Mouse (Mus musculus) hindbrain, embryonic 14.5 days (tissue): ENCODE data around the gene Mapk8. TPM values are rescaled to one million over a fixed set of nuclear protein-coding genes. Genes with fewer than 3 reads are reported as not detected.

Experiments
- ATAC-seq: fragments of 200-750 bp; cut with Nextera tagmentation; 2 replicates; pipeline ENCODE4 v1.8.0; 2017; ENCODE audit warnings: moderate number of reproducible peaks, mild to moderate bottlenecking, moderate TSS enrichment, moderate library complexity; ENCODE audit not compliant: low FRiP score
- DNase-seq: peaks from one replicate; pipeline ENCODE4 v3.0.0-alpha.2; 2015; ENCODE audit warnings: low spot score
- H3K27ac ChIP-seq: fragments of 300-500 bp; sonication (generic); 2 replicates; pipeline ENCODE4 v1.5.1; 2014; ENCODE audit warnings: mild to moderate bottlenecking, moderate library complexity
- H3K27me3 ChIP-seq: fragments of 300-500 bp; sonication (generic); 2 replicates; pipeline ENCODE4 v1.6.1; 2014; ENCODE audit warnings: mild to moderate bottlenecking, low read length, mixed read lengths; ENCODE audit not compliant: control insufficient read depth, insufficient read depth
- H3K36me3 ChIP-seq: fragments of 300-500 bp; sonication (generic); replicated peaks from 2 replicates; pipeline ENCODE4 v1.6.1; 2014; ENCODE audit not compliant: control insufficient read depth, insufficient read depth
- H3K4me1 ChIP-seq: fragments of 300-500 bp; sonication (generic); replicated peaks from 2 replicates; pipeline ENCODE4 v1.6.1; 2014; ENCODE audit warnings: antibody characterized with exemption, low read length, mixed read lengths; ENCODE audit not compliant: control insufficient read depth, insufficient read depth
- H3K4me2 ChIP-seq: fragments of 300-500 bp; sonication (generic); replicated peaks from 2 replicates; pipeline ENCODE4 v1.6.1; 2014; ENCODE audit warnings: mild to moderate bottlenecking, moderate library complexity
- H3K4me3 ChIP-seq: fragments of 300-500 bp; sonication (generic); replicated peaks from 2 replicates; pipeline ENCODE4 v1.5.1; 2014; ENCODE audit warnings: mild to moderate bottlenecking, low read length
- H3K9ac ChIP-seq: fragments of 300-500 bp; sonication (generic); 2 replicates; pipeline ENCODE4 v1.6.1; 2014
- H3K9me3 ChIP-seq: fragments of 300-500 bp; sonication (generic); 2 replicates; pipeline ENCODE4 v1.6.1; 2016; ENCODE audit warnings: low read length; ENCODE audit not compliant: control insufficient read depth
- WGBS: fragments of 180-500 bp; shearing (Covaris S2); extraction: QIAGEN DNeasy Blood & Tissue Kit; methylation state at CpG from one replicate; pipeline ENCODE4 v1.1.7; 2014; 5-methylcytosine and 5-hydroxymethylcytosine counted together
- polyA plus RNA-seq: library from polyadenylated mRNA; unstranded; fragments of >200 nt; fragmentation: Nextera tagmentation; extraction: Ambion mirVana; gene quantifications from 2 replicates; pipeline ENCODE4 v1.2.1, GENCODE M21; 2014

Mapk8 gene
- polyA plus RNA-seq, 1 experiment from 2014 or later = 45.4 TPM

- ATAC-seq = no peak
Observed at GRCm38 (mm10) chr14:33418311-33418909, 28.5 kb downstream of the Mapk8 start.

GRCm38 (mm10) chr14:33415746-33416145, 31.2 kb downstream of the Mapk8 start:
- 87% methylated on average over 1 of the region's 1 CpGs for WGBS
- no peak overlapping the region for H3K27ac ChIP-seq
- H3K4me2 ChIP-seq = no peak overlapping the region
- H3K9me3 ChIP-seq = no peaks in the 10 kb centered on the region
- no peaks in the 10 kb centered on the region for H3K36me3 ChIP-seq
- H3K4me3 ChIP-seq = no peak overlapping the region
- H3K9ac ChIP-seq = no peak overlapping the region
- no peaks in the 10 kb centered on the region for H3K4me1 ChIP-seq
- ATAC-seq (no peak), DNase-seq (no peak)
- no peaks in the 10 kb centered on the region for H3K27me3 ChIP-seq

More at GRCm38 (mm10) chr14:33418311-33418909, 28.5 kb downstream of the Mapk8 start:
- 97% methylated on average over 3 of the region's 3 CpGs for WGBS
- H3K4me2 ChIP-seq = no peak overlapping the region
- H3K27ac ChIP-seq = no peak overlapping the region
- DNase-seq = no peak
- no peak overlapping the region for H3K9ac ChIP-seq
- H3K4me3 ChIP-seq = no peak overlapping the region
- H3K27me3 ChIP-seq = no peaks in the 10 kb centered on the region
- no peaks in the 10 kb centered on the region for H3K36me3 ChIP-seq
- H3K4me1 ChIP-seq = no peaks in the 10 kb centered on the region
- no peaks in the 10 kb centered on the region for H3K9me3 ChIP-seq

- no peak overlapping the region for H3K27ac ChIP-seq
- H3K4me3 ChIP-seq = no peak overlapping the region
- ATAC-seq (no peak), DNase-seq (no peak)
- no peak overlapping the region for H3K4me2 ChIP-seq
- no peaks in the 10 kb centered on the region for H3K4me1 ChIP-seq
- no peak overlapping the region for H3K9ac ChIP-seq
- no peaks in the 10 kb centered on the region for H3K9me3 ChIP-seq
- H3K36me3 ChIP-seq = peaks cover 25% of the 10 kb centered on the region
- WGBS = 100% methylated on average over 1 of the region's 1 CpGs
- no peaks in the 10 kb centered on the region for H3K27me3 ChIP-seq
Observed at GRCm38 (mm10) chr14:33402331-33402730, 44.6 kb downstream of the Mapk8 start.

GRCm38 (mm10) chr14:33400019-33400418, 46.9 kb downstream of the Mapk8 start:
- DNase-seq (no peak), ATAC-seq (no peak)
- H3K36me3 ChIP-seq = peaks cover 12% of the 10 kb centered on the region
- H3K4me1 ChIP-seq = no peaks in the 10 kb centered on the region
- H3K4me3 ChIP-seq = no peak overlapping the region
- whole genome bisulfite sequencing = 82% methylated on average over 3 of the region's 3 CpGs
- H3K9ac ChIP-seq = no peak overlapping the region
- no peak overlapping the region for H3K4me2 ChIP-seq
- H3K9me3 ChIP-seq = no peaks in the 10 kb centered on the region
- H3K27me3 ChIP-seq = no peaks in the 10 kb centered on the region
- H3K27ac ChIP-seq = no peak overlapping the region

GRCm38 (mm10) chr14:33398065-33398860, 48.7 kb downstream of the Mapk8 start:
- no peaks in the 10 kb centered on the region for H3K4me1 ChIP-seq
- H3K9ac ChIP-seq = no peak overlapping the region
- H3K9me3 ChIP-seq = no peaks in the 10 kb centered on the region
- no peaks in the 10 kb centered on the region for H3K27me3 ChIP-seq
- peaks cover 12% of the 10 kb centered on the region for H3K36me3 ChIP-seq
- no peak overlapping the region for H3K4me2 ChIP-seq
- WGBS = 88% methylated on average over 5 of the region's 5 CpGs
- H3K4me3 ChIP-seq = no peak overlapping the region
- DNase-seq (no peak), ATAC-seq (no peak)
- no peak overlapping the region for H3K27ac ChIP-seq

- Histone ChIP-seq H3K36me3 (peaks cover 59% of the 10 kb centered on the region), H3K27ac (no peak overlapping the region), H3K4me1 (no peaks in the 10 kb centered on the region), H3K9ac (no peak overlapping the region), H3K27me3 (no peaks in the 10 kb centered on the region), H3K4me2 (no peak overlapping the region), H3K9me3 (no peaks in the 10 kb centered on the region), H3K4me3 (no peak overlapping the region)
- 88% methylated on average over 6 of the region's 6 CpGs for WGBS
- ATAC-seq (no peak), DNase-seq (no peak)
Observed at GRCm38 (mm10) chr14:33380830-33381457, 66.0 kb downstream of the Mapk8 start.

- no peak for ATAC-seq
Observed at GRCm38 (mm10) chr14:33378723-33379122, 68.2 kb downstream of the Mapk8 start.

GRCm38 (mm10) chr14:33377211-33377610, 69.7 kb downstream of the Mapk8 start:
- peaks cover 28% of the 10 kb centered on the region; the same call in 1 of the 2 replicates for H3K36me3 ChIP-seq
- 92% methylated on average over 3 of the region's 3 CpGs for WGBS
- no peak overlapping the region for H3K9ac ChIP-seq
- no peaks in the 10 kb centered on the region for H3K4me1 ChIP-seq
- H3K4me3 ChIP-seq = no peak overlapping the region
- H3K27ac ChIP-seq = no peak overlapping the region
- H3K9me3 ChIP-seq = no peaks in the 10 kb centered on the region
- ATAC-seq = no peak
- H3K27me3 ChIP-seq = no peaks in the 10 kb centered on the region
- H3K4me2 ChIP-seq = no peak overlapping the region
- no peak for DNase-seq

More at GRCm38 (mm10) chr14:33378723-33379122, 68.2 kb downstream of the Mapk8 start:
- no peaks in the 10 kb centered on the region for H3K27me3 ChIP-seq
- H3K9me3 ChIP-seq = no peaks in the 10 kb centered on the region
- no peak overlapping the region for H3K4me3 ChIP-seq
- no peak overlapping the region for H3K4me2 ChIP-seq
- H3K4me1 ChIP-seq = no peaks in the 10 kb centered on the region
- peaks cover 42% of the 10 kb centered on the region for H3K36me3 ChIP-seq
- WGBS = 67% methylated on average over 5 of the region's 5 CpGs
- DNase-seq = no peak
- H3K9ac ChIP-seq = no peak overlapping the region
- H3K27ac ChIP-seq = no peak overlapping the region

GRCm38 (mm10) chr14:33374089-33374488, 72.9 kb downstream of the Mapk8 start:
- Histone ChIP-seq H3K36me3 (peaks cover 9% of the 10 kb centered on the region; the same call in 1 of the 2 replicates), H3K9me3 (no peaks in the 10 kb centered on the region), H3K9ac (no peak overlapping the region), H3K27ac (no peak overlapping the region), H3K27me3 (no peaks in the 10 kb centered on the region), H3K4me2 (no peak overlapping the region), H3K4me3 (no peak overlapping the region), H3K4me1 (0 out of 2 replicates have a peak, but pooled peaks cover 11% of the 10 kb centered on the region)
- 87% methylated on average over 1 of the region's 1 CpGs for WGBS
- ATAC-seq = no peak
- no peak for DNase-seq
